17 mouse cellular contexts compared by ENCODE assay signal in genomic region chr11:35065959-35066414, GRCm38 (mm10). TPM values are rescaled to one million over a fixed set of nuclear protein-coding genes. Genes with fewer than 3 reads are reported as not detected.
DNase-seq lines count a peak whose midpoint lies in the region; ATAC-seq and TF ChIP-seq lines count a peak whose summit lies in the region.
"Had no signal": no experiment of that assay in that cellular context is flagged by ENCODE, and none has a peak within 500 bp of the region (broad histone marks: within the 10 kb centered on the region; RNA-seq: fewer than 3 reads in every experiment).

No protein-coding gene starts in this region.

- WGBS in embryonic facial prominence, embryonic 11.5 days = 56% methylated on average over 4 of the region's 4 CpGs
- 61% methylated on average over 4 of the region's 4 CpGs for WGBS in embryonic facial prominence, embryonic 10.5 days
- 39% methylated on average over 4 of the region's 4 CpGs for WGBS in lung, embryonic 15.5 days
- 43% methylated on average over 4 of the region's 4 CpGs for WGBS in stomach, postnatal 0 days
- WGBS in forebrain, embryonic 16.5 days = 70% methylated on average over 4 of the region's 4 CpGs

- no peak overlapping the region for H3K4me3 ChIP-seq in embryonic facial prominence, embryonic 11.5 days (ENCODE audit: low read depth, low read length)
- no peak overlapping the region for H3K4me3 ChIP-seq in embryonic facial prominence, embryonic 10.5 days
- H3K4me3 ChIP-seq in lung, embryonic 15.5 days = no peak overlapping the region
- H3K4me3 ChIP-seq in stomach, postnatal 0 days (ENCODE audit: low read depth, low read length) = no peak overlapping the region
- no peak overlapping the region for H3K4me3 ChIP-seq in forebrain, embryonic 16.5 days (replicated peaks; ENCODE audit: low read length)
- H3K4me3 ChIP-seq: liver, embryonic 15.5 days; midbrain, embryonic 15.5 days; neural tube, embryonic 12.5 days had no signal

- no peak for ATAC-seq in embryonic facial prominence, embryonic 11.5 days (replicated peaks; ENCODE audit: insufficient number of reproducible peaks, low FRiP score, low TSS enrichment, low read depth)
- peak; percentile 42; the same call in 1 of the 2 replicates for ATAC-seq in lung, embryonic 15.5 days (ENCODE audit: borderline replicate concordance, extremely low read depth, low FRiP score, low TSS enrichment)
- 0 out of 2 replicates have a peak, but pooled peaks have one; percentile 12 for ATAC-seq in stomach, postnatal 0 days (ENCODE audit: low FRiP score, low TSS enrichment)
- no peak for ATAC-seq in forebrain, embryonic 16.5 days
- ATAC-seq: hindbrain, postnatal 0 days; midbrain, embryonic 15.5 days had no signal

- no peaks in the 10 kb centered on the region for H3K9me3 ChIP-seq in embryonic facial prominence, embryonic 11.5 days (replicated peaks; ENCODE audit: control insufficient read depth, low read length)
- no peaks in the 10 kb centered on the region for H3K9me3 ChIP-seq in embryonic facial prominence, embryonic 10.5 days
- H3K9me3 ChIP-seq in lung, embryonic 15.5 days = no peaks in the 10 kb centered on the region
- H3K9me3 ChIP-seq in stomach, postnatal 0 days (ENCODE audit: control insufficient read depth, low read length) = no peaks in the 10 kb centered on the region
- H3K9me3 ChIP-seq in forebrain, embryonic 16.5 days (ENCODE audit: control insufficient read depth, low read length) = no peaks in the 10 kb centered on the region
- H3K9me3 ChIP-seq: liver, embryonic 15.5 days; midbrain, embryonic 15.5 days; neural tube, embryonic 12.5 days had no signal

- peaks cover 3% of the 10 kb centered on the region for H3K4me1 ChIP-seq in embryonic facial prominence, embryonic 11.5 days (ENCODE audit: control insufficient read depth, insufficient read depth, low read length)
- H3K4me1 ChIP-seq in embryonic facial prominence, embryonic 10.5 days = peaks cover 10% of the 10 kb centered on the region
- H3K4me1 ChIP-seq in lung, embryonic 15.5 days = no peaks in the 10 kb centered on the region
- H3K4me1 ChIP-seq in stomach, postnatal 0 days (replicated peaks; ENCODE audit: control insufficient read depth, insufficient read depth) = no peaks in the 10 kb centered on the region
- H3K4me1 ChIP-seq in forebrain, embryonic 16.5 days (replicated peaks; ENCODE audit: control insufficient read depth, insufficient read depth, low read length) = no peaks in the 10 kb centered on the region
- H3K4me1 ChIP-seq: liver, embryonic 15.5 days; midbrain, embryonic 15.5 days; neural tube, embryonic 12.5 days had no signal

- H3K27me3 ChIP-seq in embryonic facial prominence, embryonic 11.5 days (ENCODE audit: control insufficient read depth, insufficient read depth, low read length) = no peaks in the 10 kb centered on the region
- H3K27me3 ChIP-seq in embryonic facial prominence, embryonic 10.5 days (replicated peaks; ENCODE audit: low read depth, poor library complexity, severe bottlenecking) = no peaks in the 10 kb centered on the region; the same call in 1 of the 2 replicates
- H3K27me3 ChIP-seq in lung, embryonic 15.5 days = no peaks in the 10 kb centered on the region
- no peaks in the 10 kb centered on the region for H3K27me3 ChIP-seq in stomach, postnatal 0 days (ENCODE audit: control insufficient read depth, insufficient read depth, low read length)
- no peaks in the 10 kb centered on the region for H3K27me3 ChIP-seq in forebrain, embryonic 16.5 days (replicated peaks; ENCODE audit: control insufficient read depth, insufficient read depth, low read length)
- H3K27me3 ChIP-seq: liver, embryonic 15.5 days; midbrain, embryonic 15.5 days; neural tube, embryonic 12.5 days had no signal

- TF ChIP-seq CTCF in stomach, postnatal 0 days (IDR thresholded peaks at IDR 0.05; ENCODE audit: low read depth) = no peak

- no peak for TF ChIP-seq EP300 in stomach, postnatal 0 days (optimal IDR thresholded peaks at IDR 0.05)

- no peak overlapping the region for H3K9ac ChIP-seq in embryonic facial prominence, embryonic 11.5 days (replicated peaks; ENCODE audit: low read length)
- H3K9ac ChIP-seq in lung, embryonic 15.5 days = no peak overlapping the region
- no peak overlapping the region for H3K9ac ChIP-seq in stomach, postnatal 0 days (ENCODE audit: low read length)
- H3K9ac ChIP-seq in forebrain, embryonic 16.5 days (replicated peaks; ENCODE audit: low read depth, low read length) = no peak overlapping the region
- H3K9ac ChIP-seq: liver, embryonic 15.5 days; midbrain, embryonic 15.5 days; neural tube, embryonic 12.5 days had no signal

- intact Hi-C loops in heart, postnatal 10 days (cut with DNase I) = no loop called here

- H3K4me2 ChIP-seq in embryonic facial prominence, embryonic 11.5 days (ENCODE audit: low read depth, low read length) = no peak overlapping the region
- H3K4me2 ChIP-seq in lung, embryonic 15.5 days = no peak overlapping the region
- no peak overlapping the region for H3K4me2 ChIP-seq in stomach, postnatal 0 days (replicated peaks; ENCODE audit: low read depth)
- H3K4me2 ChIP-seq in forebrain, embryonic 16.5 days (ENCODE audit: low read length) = no peak overlapping the region
- H3K4me2 ChIP-seq: liver, embryonic 15.5 days; midbrain, embryonic 15.5 days; neural tube, embryonic 12.5 days had no signal

- no peak overlapping the region for H3K27ac ChIP-seq in embryonic facial prominence, embryonic 11.5 days (replicated peaks; ENCODE audit: low read depth, low read length)
- no peak overlapping the region for H3K27ac ChIP-seq in embryonic facial prominence, embryonic 10.5 days (replicated peaks)
- no peak overlapping the region for H3K27ac ChIP-seq in lung, embryonic 15.5 days
- H3K27ac ChIP-seq in stomach, postnatal 0 days (replicated peaks) = no peak overlapping the region
- no peak overlapping the region for H3K27ac ChIP-seq in forebrain, embryonic 16.5 days (ENCODE audit: low read length)
- H3K27ac ChIP-seq: hindbrain, postnatal 0 days; liver, embryonic 15.5 days; midbrain, embryonic 15.5 days; neural tube, embryonic 12.5 days had no signal

- H3K36me3 ChIP-seq in embryonic facial prominence, embryonic 11.5 days (replicated peaks; ENCODE audit: control insufficient read depth, insufficient read depth, low read depth, low read length) = no peaks in the 10 kb centered on the region; the same call in 1 of the 2 replicates
- no peaks in the 10 kb centered on the region for H3K36me3 ChIP-seq in embryonic facial prominence, embryonic 10.5 days (replicated peaks)
- H3K36me3 ChIP-seq in lung, embryonic 15.5 days = no peaks in the 10 kb centered on the region
- H3K36me3 ChIP-seq in stomach, postnatal 0 days (ENCODE audit: control insufficient read depth, insufficient read depth, low read length) = no peaks in the 10 kb centered on the region
- H3K36me3 ChIP-seq in forebrain, embryonic 16.5 days (ENCODE audit: control insufficient read depth, insufficient read depth) = no peaks in the 10 kb centered on the region
- H3K36me3 ChIP-seq: liver, embryonic 15.5 days; midbrain, embryonic 15.5 days; neural tube, embryonic 12.5 days had no signal

- DNase-seq in embryonic facial prominence, embryonic 11.5 days (ENCODE audit: low spot score) = peak; percentile 9
- no peak for DNase-seq in embryonic facial prominence, embryonic 10.5 days (ENCODE audit: low spot score)
- no peak for DNase-seq in lung, postnatal 4 days
- DNase-seq in heart, postnatal 10 days = peak; percentile 5 to 6
- no peak for DNase-seq in stomach, postnatal 0 days (ENCODE audit: low spot score)
- DNase-seq in left cerebral cortex, adult 8-10 months (ENCODE audit: low spot score in 2 of 2) = no peak
- DNase-seq: adrenal gland, adult 2 months; cerebellum, postnatal 10 days; kidney, adult 9 months; thymus, adult 18-20 months had no signal

RNA-seq across cellular contexts. Expression of gene Slit3, which starts 55.0 kb away (rescaled TPM):
- polyA plus RNA-seq in embryonic facial prominence, embryonic 11.5 days (2014; fragmentation: Nextera tagmentation; extraction: Ambion mirVana) = 10.5 and 12.6 TPM in 2 replicates
- 12.6 and 23.6 TPM in 2 replicates for polyA plus RNA-seq in embryonic facial prominence, embryonic 10.5 days (2016; fragmentation: Nextera tagmentation; extraction: Ambion mirVana)
- polyA plus RNA-seq in lung, embryonic 15.5 days (2015; fragmentation: Nextera tagmentation; extraction: Ambion mirVana) = 17.9 and 21.4 TPM in 2 replicates
- total RNA-seq in heart, postnatal 10 days (2021) = 10 to 100 TPM; 16.2 to 20.4 TPM
- polyA plus RNA-seq in stomach, postnatal 0 days (2015; fragmentation: Nextera tagmentation; extraction: Ambion mirVana) = 8.1 and 8.2 TPM in 2 replicates
- total RNA-seq in left cerebral cortex, adult 8-10 months (2022) = 10 to 100 TPM; 41.7 to 49.2 (median 48.2) TPM
- 5.8 and 6.0 TPM in 2 replicates for polyA plus RNA-seq in forebrain, embryonic 16.5 days (2015; fragmentation: Nextera tagmentation; extraction: Ambion mirVana)
- total RNA-seq: MEL had no signal

Comparison
In these comparisons a context has a peak if more than half of its experiments do, and no peak if none do; other contexts are left out.
1. DNase-seq: peak in embryonic facial prominence, embryonic 11.5 days (single experiment) and heart, postnatal 10 days (2 of 2); none in embryonic facial prominence, embryonic 10.5 days (single experiment), lung, postnatal 4 days (0 of 2), stomach, postnatal 0 days (single experiment) and left cerebral cortex, adult 8-10 months (0 of 2).
2. ATAC-seq: peak in lung, embryonic 15.5 days (single experiment) and stomach, postnatal 0 days (single experiment); none in embryonic facial prominence, embryonic 11.5 days (single experiment) and forebrain, embryonic 16.5 days (single experiment).